Mouse (Mus musculus) stomach, embryonic 14.5 days (tissue): Measurements from ENCODE around the gene Dusp22. TPM values are rescaled to one million over a fixed set of nuclear protein-coding genes. Genes with fewer than 3 reads are reported as not detected.

ENCODE experiments used
- ATAC-seq: fragments of 200-750 bp; cut with Nextera tagmentation; 2 replicates; pipeline ENCODE4 v1.8.0; 2017; ENCODE audit warnings: low read depth, moderate TSS enrichment; ENCODE audit not compliant: insufficient number of reproducible peaks, insufficient read depth, low FRiP score
- H3K27ac ChIP-seq: fragments of 300-500 bp; sonication (generic); 2 replicates; pipeline ENCODE4 v1.5.1; 2014; ENCODE audit warnings: mild to moderate bottlenecking, low read length, moderate library complexity, mixed read lengths
- H3K27me3 ChIP-seq: fragments of 300-500 bp; sonication (generic); 2 replicates; pipeline ENCODE4 v1.6.1; 2014; ENCODE audit warnings: low read length, control low read depth, mixed read lengths; ENCODE audit not compliant: control insufficient read depth, insufficient read depth
- H3K36me3 ChIP-seq: fragments of 300-500 bp; sonication (generic); 2 replicates; pipeline ENCODE4 v1.6.1; 2014; ENCODE audit warnings: mild to moderate bottlenecking, control low read depth, low read length, moderate library complexity, mixed read lengths; ENCODE audit not compliant: control insufficient read depth, insufficient read depth
- H3K4me1 ChIP-seq: fragments of 300-500 bp; sonication (generic); 2 replicates; pipeline ENCODE4 v1.6.1; 2014; ENCODE audit warnings: low read length, control low read depth, mixed read lengths; ENCODE audit not compliant: control insufficient read depth, insufficient read depth
- H3K4me2 ChIP-seq: fragments of 300-500 bp; sonication (generic); replicated peaks from 2 replicates; pipeline ENCODE4 v1.6.1; 2014; ENCODE audit warnings: low read depth, low read length, control low read depth
- H3K4me3 ChIP-seq: fragments of 300-500 bp; sonication (generic); 2 replicates; pipeline ENCODE4 v1.5.1; 2014; ENCODE audit warnings: low read depth, low read length, control low read depth
- H3K9ac ChIP-seq: fragments of 300-500 bp; sonication (generic); replicated peaks from 2 replicates; pipeline ENCODE4 v1.6.1; 2014; ENCODE audit warnings: low read depth, mild to moderate bottlenecking, control low read depth, low read length, moderate library complexity, mixed read lengths
- H3K9me3 ChIP-seq: fragments of 300-500 bp; sonication (generic); 2 replicates; pipeline ENCODE4 v1.6.1; 2016; ENCODE audit warnings: low read depth, low read length, control low read depth; ENCODE audit not compliant: control insufficient read depth
- WGBS: fragments of 180-500 bp; shearing (Covaris S2); extraction: QIAGEN DNeasy Blood & Tissue Kit; methylation state at CpG from one replicate; pipeline ENCODE4 v1.1.7; 2014; 5-methylcytosine and 5-hydroxymethylcytosine counted together
- polyA plus RNA-seq: library from polyadenylated mRNA; unstranded; fragments of >200 nt; fragmentation: Nextera tagmentation; extraction: Ambion mirVana; gene quantifications from 2 replicates; pipeline ENCODE4 v1.2.1, GENCODE M21; 2014

Dusp22 gene
- polyA plus RNA-seq, result 22.3 and 23.4 TPM in 2 replicates

DNA sequence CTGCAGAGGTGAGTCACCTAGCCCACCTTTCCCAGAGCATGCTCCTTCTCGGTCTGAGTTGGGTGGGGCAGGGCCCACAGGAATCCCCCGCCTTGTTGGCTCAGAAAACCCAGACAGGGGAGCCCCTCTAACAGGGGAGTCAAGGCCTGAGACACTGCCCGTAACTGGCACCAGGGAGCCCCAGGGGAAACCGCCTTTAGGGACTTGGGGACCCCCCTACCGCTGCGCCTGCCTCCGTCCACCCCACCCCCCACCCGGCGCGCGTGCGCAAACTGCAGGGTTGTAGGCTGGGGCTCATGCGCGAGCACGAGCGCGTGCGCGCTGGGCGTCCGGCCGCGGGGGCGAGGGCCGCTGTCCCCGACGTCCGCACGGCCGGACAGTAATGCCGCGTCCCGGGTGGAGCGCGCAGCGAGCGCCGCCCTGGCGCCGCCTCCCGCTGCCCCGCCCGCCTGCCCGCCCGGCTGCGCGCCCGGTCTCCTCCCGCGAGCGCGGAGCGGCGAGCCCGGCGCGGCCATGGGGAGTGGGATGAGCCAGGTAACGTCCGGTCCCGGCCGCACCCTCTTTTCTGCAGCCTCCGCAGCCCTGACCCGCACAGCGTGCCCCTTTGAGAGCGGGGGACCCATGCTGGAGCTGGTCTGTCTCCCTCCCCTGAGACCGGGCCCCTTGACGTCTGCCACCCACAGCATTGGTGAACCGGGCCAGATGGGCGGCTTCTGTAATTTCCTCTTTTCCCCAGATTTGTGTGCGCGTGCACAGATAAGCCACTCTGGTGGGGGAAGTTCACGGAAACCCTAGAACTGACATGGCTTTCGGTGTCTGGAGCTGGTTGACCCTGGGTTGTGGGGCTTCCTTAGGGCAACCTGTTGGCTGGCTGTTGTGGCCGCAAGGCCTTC, at the start of gene Dusp22:
TSS of gene Dusp22 (plus strand) at position 387 of the 893 bp plus-strand sequence.
- Histone ChIP-seq H3K27me3 (no peaks in the 10 kb centered on the region), H3K9ac (peak within 1 kb of the TSS; percentile 54), H3K4me3 (peak within 1 kb of the TSS; percentile 51), H3K27ac (peak within 1 kb of the TSS; percentile 34; the same call in 1 of the 2 replicates), H3K36me3 (no peaks in the 10 kb centered on the region), H3K4me2 (peak within 1 kb of the TSS; percentile 62), H3K4me1 (no peaks in the 10 kb centered on the region), H3K9me3 (no peaks in the 10 kb centered on the region)
- peak; percentile 90 for ATAC-seq
- under 1% methylated on average over 74 of the region's 74 CpGs for WGBS

- H3K9me3 ChIP-seq, result no peaks in the 10 kb centered on the region
- ATAC-seq, result no peak
Observed at GRCm38 (mm10) chr13:30612079-30612794, 47.6 kb upstream of the Dusp22 start.

GRCm38 (mm10) chr13:30619684-30620083, 40.1 kb upstream of the Dusp22 start:
- H3K4me1 ChIP-seq, result no peaks in the 10 kb centered on the region
- no peak overlapping the region for H3K4me3 ChIP-seq
- H3K4me2 ChIP-seq, result no peak overlapping the region
- no peaks in the 10 kb centered on the region for H3K27me3 ChIP-seq
- H3K36me3 ChIP-seq, result no peaks in the 10 kb centered on the region
- H3K27ac ChIP-seq, result no peak overlapping the region
- ATAC-seq, result no peak
- no peak overlapping the region for H3K9ac ChIP-seq
- H3K9me3 ChIP-seq, result peaks cover 4% of the 10 kb centered on the region; the same call in 1 of the 2 replicates
- 50% methylated on average over 3 of the region's 3 CpGs for WGBS

More at GRCm38 (mm10) chr13:30612079-30612794, 47.6 kb upstream of the Dusp22 start:
- Histone ChIP-seq H3K9ac (no peak overlapping the region), H3K4me2 (no peak overlapping the region), H3K36me3 (no peaks in the 10 kb centered on the region), H3K27me3 (no peaks in the 10 kb centered on the region), H3K27ac (no peak overlapping the region), H3K4me1 (no peaks in the 10 kb centered on the region), H3K4me3 (no peak overlapping the region)
- WGBS, result 82% methylated on average over 6 of the region's 6 CpGs

DNA sequence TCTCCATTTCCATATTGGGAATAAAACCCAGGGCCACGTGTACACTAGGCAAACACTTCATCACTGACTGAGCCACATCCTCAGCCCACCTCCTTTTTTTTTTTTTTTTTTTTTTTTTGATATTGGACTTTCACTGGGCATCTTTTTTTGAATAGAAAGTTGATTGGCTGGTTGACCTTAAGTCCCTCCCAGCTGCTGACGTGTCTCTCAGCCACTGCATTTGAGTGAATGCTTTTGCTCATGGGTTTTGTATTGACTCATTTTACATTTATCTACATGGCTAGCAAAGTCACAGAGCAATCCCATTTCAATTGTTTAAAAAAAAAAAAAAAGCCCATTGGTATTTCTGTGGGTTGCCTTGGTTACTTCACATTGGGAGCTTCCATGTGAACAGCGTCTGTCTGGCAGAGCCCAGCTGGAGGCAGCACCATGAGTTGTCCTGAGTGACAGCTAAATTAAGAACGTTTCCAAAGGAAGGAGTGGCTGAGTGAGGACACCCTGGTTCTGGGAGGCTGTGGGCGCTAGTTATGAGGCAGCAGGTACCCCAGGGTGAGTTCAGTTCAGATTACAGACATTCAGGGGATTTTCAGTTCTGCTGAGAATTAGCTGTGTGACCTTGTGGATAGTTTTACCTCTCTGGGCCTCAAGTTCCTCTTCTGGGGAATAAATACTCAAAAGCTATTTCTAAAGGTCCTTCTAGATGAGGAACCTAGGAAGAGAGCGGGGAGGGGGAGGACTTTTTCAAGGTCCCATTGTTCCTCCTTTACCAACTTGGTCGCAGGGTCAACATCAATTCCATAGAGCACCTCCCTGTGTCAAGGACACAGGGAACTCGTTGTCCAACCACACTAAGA, 31.4 kb upstream of the Dusp22 start:
- no peak for ATAC-seq
- Histone ChIP-seq H3K9ac (no peak overlapping the region), H3K4me1 (no peaks in the 10 kb centered on the region), H3K4me2 (no peak overlapping the region), H3K4me3 (no peak overlapping the region), H3K27me3 (no peaks in the 10 kb centered on the region), H3K36me3 (no peaks in the 10 kb centered on the region), H3K27ac (no peak overlapping the region), H3K9me3 (no peaks in the 10 kb centered on the region)
- 57% methylated on average over 8 of the region's 8 CpGs for WGBS

- Histone ChIP-seq H3K9me3 (no peaks in the 10 kb centered on the region), H3K4me3 (no peak overlapping the region), H3K36me3 (no peaks in the 10 kb centered on the region), H3K4me1 (no peaks in the 10 kb centered on the region), H3K27ac (no peak overlapping the region), H3K9ac (no peak overlapping the region), H3K4me2 (no peak overlapping the region), H3K27me3 (no peaks in the 10 kb centered on the region)
- ATAC-seq, result no peak
- 67% methylated on average over 10 of the region's 10 CpGs for WGBS
Observed at GRCm38 (mm10) chr13:30629794-30630410, 29.9 kb upstream of the Dusp22 start.

DNA sequence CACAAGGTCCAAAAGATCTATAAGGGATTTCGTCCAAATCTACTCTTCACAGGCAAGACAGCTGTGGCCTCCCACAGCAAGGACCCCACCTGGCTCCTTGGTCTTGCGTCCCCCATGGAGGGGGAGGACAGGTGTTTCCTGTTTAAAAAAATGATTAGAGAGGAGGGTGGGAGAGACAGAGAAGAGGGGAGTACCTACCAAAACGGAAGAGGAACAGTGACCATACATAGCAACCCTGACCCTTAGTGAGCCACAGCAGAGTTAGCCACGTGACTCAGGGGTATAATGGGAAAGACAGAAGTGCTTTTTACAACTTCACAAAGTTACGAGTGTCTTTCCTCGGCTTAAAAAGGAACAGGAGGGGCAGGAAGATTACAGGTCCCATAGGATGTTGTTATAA, 26.8 kb upstream of the Dusp22 start:
- no peaks in the 10 kb centered on the region for H3K9me3 ChIP-seq
- 66% methylated on average over 6 of the region's 6 CpGs for WGBS
- no peak overlapping the region for H3K27ac ChIP-seq
- H3K4me3 ChIP-seq, result no peak overlapping the region
- ATAC-seq, result no peak
- H3K9ac ChIP-seq, result no peak overlapping the region
- H3K27me3 ChIP-seq, result no peaks in the 10 kb centered on the region
- no peaks in the 10 kb centered on the region for H3K36me3 ChIP-seq
- no peaks in the 10 kb centered on the region for H3K4me1 ChIP-seq
- no peak overlapping the region for H3K4me2 ChIP-seq

DNA sequence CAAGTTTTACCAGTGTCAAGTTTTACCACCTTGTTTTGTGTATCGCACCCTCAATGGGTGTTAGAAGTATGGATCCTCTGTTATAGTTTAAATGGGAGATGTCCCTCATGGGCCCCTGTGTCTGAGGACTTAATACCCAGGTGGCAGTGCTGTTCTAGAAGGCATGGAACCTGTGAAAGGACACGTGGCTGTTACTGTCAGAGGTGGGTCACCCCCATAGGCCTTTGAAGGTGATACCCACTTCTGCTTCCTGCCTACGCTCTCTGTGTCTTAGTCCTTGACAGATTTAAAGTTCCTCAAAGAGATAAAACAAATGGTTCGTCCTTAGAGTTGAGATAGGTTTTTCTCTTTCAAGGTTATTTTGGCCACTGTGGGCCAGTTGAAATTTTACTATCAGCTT, 23.3 kb upstream of the Dusp22 start:
- WGBS, result 76% methylated on average over 4 of the region's 4 CpGs
- no peak overlapping the region for H3K9ac ChIP-seq
- no peaks in the 10 kb centered on the region for H3K9me3 ChIP-seq
- ATAC-seq, result no peak
- H3K36me3 ChIP-seq, result no peaks in the 10 kb centered on the region
- no peak overlapping the region for H3K4me3 ChIP-seq
- H3K4me1 ChIP-seq, result no peaks in the 10 kb centered on the region
- no peak overlapping the region for H3K4me2 ChIP-seq
- no peak overlapping the region for H3K27ac ChIP-seq
- H3K27me3 ChIP-seq, result no peaks in the 10 kb centered on the region
